In the genomic region with DNA sequence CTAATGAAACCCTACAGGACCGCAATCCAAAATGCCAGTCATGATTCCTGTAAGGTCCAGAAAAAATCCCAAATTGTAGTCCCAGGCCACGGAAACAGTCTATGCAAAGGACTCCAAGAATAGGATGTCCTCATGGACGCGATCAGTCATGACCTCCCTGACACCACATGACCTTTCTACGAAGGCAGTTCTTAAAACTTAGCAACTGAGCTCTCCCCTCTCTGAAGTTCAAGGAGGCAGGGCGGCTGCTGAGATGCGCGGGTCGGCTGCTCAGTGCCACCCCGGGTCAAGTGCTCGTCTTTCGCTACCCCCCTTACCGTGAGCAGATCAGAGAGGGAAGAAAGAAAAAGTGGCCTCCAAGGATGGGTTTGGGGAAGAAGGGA, we compare ENCODE assay signal across 8 mouse cellular contexts. TPM values are rescaled to one million over a fixed set of nuclear protein-coding genes. Genes with fewer than 3 reads are reported as not detected.
DNase-seq lines count a peak whose midpoint lies in the region; ATAC-seq lines count a peak whose summit lies in the region.

No protein-coding gene starts in this region.

- peaks cover 27% of the 10 kb centered on the region for H3K4me1 ChIP-seq in kidney, embryonic 15.5 days
- H3K4me1 ChIP-seq in hindbrain, embryonic 15.5 days (replicated peaks) = peaks cover 24% of the 10 kb centered on the region
- H3K4me1 ChIP-seq in midbrain, embryonic 13.5 days (replicated peaks) = peaks cover 30% of the 10 kb centered on the region

- peak; percentile 70 for ATAC-seq in kidney, embryonic 15.5 days (replicated peaks; ENCODE audit: low FRiP score)
- ATAC-seq in hindbrain, embryonic 15.5 days (ENCODE audit: low FRiP score, low read depth) = peak; percentile 65
- ATAC-seq in midbrain, embryonic 13.5 days = peak; percentile 76; the same call in 1 of the 2 replicates

- peak overlapping the region; percentile 66 for H3K4me2 ChIP-seq in kidney, embryonic 15.5 days
- H3K4me2 ChIP-seq in hindbrain, embryonic 15.5 days = peak overlapping the region; percentile 63
- H3K4me2 ChIP-seq in midbrain, embryonic 13.5 days (replicated peaks) = peak overlapping the region; percentile 62

- peak overlapping the region; percentile 98 for H3K27ac ChIP-seq in kidney, embryonic 15.5 days
- H3K27ac ChIP-seq in hindbrain, embryonic 15.5 days (replicated peaks) = peak overlapping the region; percentile 98
- H3K27ac ChIP-seq in midbrain, embryonic 13.5 days = peak overlapping the region; percentile 95

- peak overlapping the region; percentile 85 for H3K4me3 ChIP-seq in kidney, embryonic 15.5 days (replicated peaks)
- peak overlapping the region; percentile 86 for H3K4me3 ChIP-seq in hindbrain, embryonic 15.5 days
- peak overlapping the region; percentile 60 for H3K4me3 ChIP-seq in midbrain, embryonic 13.5 days (replicated peaks)

- no peak for DNase-seq in kidney, postnatal 10 days
- DNase-seq in adipocyte (ENCODE audit: low spot score) = peak; percentile 85
- no peak for DNase-seq in layer of hippocampus, postnatal 25 days (ENCODE audit: extremely low spot score in 1 of 2, low spot score in 1 of 2)
- DNase-seq in kidney, adult 18-20 months = no peak
- no peak for DNase-seq in spleen, postnatal 36 days (ENCODE audit: low spot score in 2 of 2)

- no peaks in the 10 kb centered on the region for H3K27me3 ChIP-seq in kidney, embryonic 15.5 days
- H3K27me3 ChIP-seq in hindbrain, embryonic 15.5 days = no peaks in the 10 kb centered on the region
- no peaks in the 10 kb centered on the region for H3K27me3 ChIP-seq in midbrain, embryonic 13.5 days

- WGBS in kidney, embryonic 15.5 days = under 1% methylated on average over 13 of the region's 13 CpGs
- WGBS in hindbrain, embryonic 15.5 days = under 1% methylated on average over 13 of the region's 13 CpGs
- under 1% methylated on average over 13 of the region's 13 CpGs for WGBS in midbrain, embryonic 13.5 days

- H3K9me3 ChIP-seq in kidney, embryonic 15.5 days (replicated peaks) = no peaks in the 10 kb centered on the region
- no peaks in the 10 kb centered on the region for H3K9me3 ChIP-seq in hindbrain, embryonic 15.5 days
- no peaks in the 10 kb centered on the region for H3K9me3 ChIP-seq in midbrain, embryonic 13.5 days

- H3K36me3 ChIP-seq in kidney, embryonic 15.5 days = peaks cover 2% of the 10 kb centered on the region; the same call in 1 of the 2 replicates
- H3K36me3 ChIP-seq in hindbrain, embryonic 15.5 days = no peaks in the 10 kb centered on the region
- no peaks in the 10 kb centered on the region; the same call in 1 of the 2 replicates for H3K36me3 ChIP-seq in midbrain, embryonic 13.5 days

- H3K9ac ChIP-seq in kidney, embryonic 15.5 days = peak overlapping the region; percentile 85
- peak overlapping the region; percentile 90 for H3K9ac ChIP-seq in hindbrain, embryonic 15.5 days
- H3K9ac ChIP-seq in midbrain, embryonic 13.5 days (replicated peaks) = peak overlapping the region; percentile 80

RNA-seq across cellular contexts. Expression of a gene that starts 0.4 kb away (rescaled TPM):
- 40.0 and 44.8 TPM in 2 replicates for polyA plus RNA-seq in kidney, embryonic 15.5 days (2015; fragmentation: Nextera tagmentation; extraction: Ambion mirVana)
- 50.5 and 50.9 TPM in 2 replicates for polyA plus RNA-seq in hindbrain, embryonic 15.5 days (2015; fragmentation: Nextera tagmentation; extraction: Ambion mirVana)
- polyA plus RNA-seq in midbrain, embryonic 13.5 days (2015; fragmentation: Nextera tagmentation; extraction: Ambion mirVana) = 64.4 and 64.8 TPM in 2 replicates
- 10 to 100 TPM; 35.7 to 36.3 TPM for total RNA-seq in layer of hippocampus, postnatal 25 days (2021)

RNA-seq across cellular contexts. Expression of a gene that starts 0.6 kb away (rescaled TPM):
- polyA plus RNA-seq in kidney, embryonic 15.5 days (2015; fragmentation: Nextera tagmentation; extraction: Ambion mirVana) = 1,463 and 1,782 TPM in 2 replicates
- polyA plus RNA-seq in hindbrain, embryonic 15.5 days (2015; fragmentation: Nextera tagmentation; extraction: Ambion mirVana) = 690 and 735 TPM in 2 replicates
- polyA plus RNA-seq in midbrain, embryonic 13.5 days (2015; fragmentation: Nextera tagmentation; extraction: Ambion mirVana) = 1,097 and 1,253 TPM in 2 replicates
- 100 to 1,000 TPM; 139 to 159 TPM for total RNA-seq in layer of hippocampus, postnatal 25 days (2021)
